ENCODE assay signal across 26 mouse cellular contexts in genomic region chr1:73075159-73075558, GRCm38 (mm10). TPM values are rescaled to one million over a fixed set of nuclear protein-coding genes. Genes with fewer than 3 reads are reported as not detected.
DNase-seq lines count a peak whose midpoint lies in the region; ATAC-seq and TF ChIP-seq lines count a peak whose summit lies in the region.
"Had no signal": no experiment of that assay in that cellular context is flagged by ENCODE, and none has a peak within 500 bp of the region (broad histone marks: within the 10 kb centered on the region; RNA-seq: fewer than 3 reads in every experiment).

No protein-coding gene starts in this region.

- no peak for DNase-seq in cerebellum, adult 2 months
- DNase-seq in cerebellum, adult 18-20 months = no peak
- peak; percentile 55 for DNase-seq in heart, embryonic 10.5 days (ENCODE audit: low spot score)
- no peak for DNase-seq in heart, adult 8-10 months (ENCODE audit: low spot score)
- peak; percentile 39 for DNase-seq in midbrain, embryonic 11.5 days (ENCODE audit: low spot score, missing footprints)
- DNase-seq in layer of hippocampus, adult 9-11 months = no peak
- DNase-seq: adrenal gland, adult 2 months; adrenal gland, postnatal 10 days; adrenal gland, postnatal 25 days; B cell, adult 2 months; embryo, embryonic 11 days had no signal

- 94% methylated on average over 2 of the region's 2 CpGs for WGBS in cerebellum, adult 2 months
- WGBS in heart, embryonic 10.5 days = 38% methylated on average over 2 of the region's 2 CpGs
- WGBS in midbrain, embryonic 11.5 days = 85% methylated on average over 2 of the region's 2 CpGs
- WGBS in midbrain, embryonic 15.5 days = 84% methylated on average over 2 of the region's 2 CpGs

- no peak overlapping the region for H3K4me2 ChIP-seq in midbrain, embryonic 11.5 days
- no peak overlapping the region for H3K4me2 ChIP-seq in midbrain, embryonic 15.5 days
- H3K4me2 ChIP-seq: embryonic facial prominence, embryonic 13.5 days; embryonic facial prominence, embryonic 15.5 days; forebrain, embryonic 12.5 days had no signal

- no peak overlapping the region for H3K4me3 ChIP-seq in cerebellum, adult 2 months (replicated peaks; ENCODE audit: insufficient read depth, low read depth, low read length)
- no peak overlapping the region for H3K4me3 ChIP-seq in heart, embryonic 10.5 days
- no peak overlapping the region for H3K4me3 ChIP-seq in midbrain, embryonic 11.5 days (ENCODE audit: low read depth, low read length)
- H3K4me3 ChIP-seq in midbrain, embryonic 15.5 days = no peak overlapping the region
- H3K4me3 ChIP-seq: embryonic facial prominence, embryonic 13.5 days; embryonic facial prominence, embryonic 15.5 days; erythroblast, embryonic 14.5 days; forebrain, embryonic 10.5 days; forebrain, embryonic 12.5 days had no signal

- ATAC-seq in midbrain, embryonic 11.5 days (ENCODE audit: low FRiP score) = no peak
- ATAC-seq in midbrain, embryonic 15.5 days (replicated peaks) = no peak
- ATAC-seq: CD4-positive, CD25-positive, alpha-beta regulatory T cell, adult 4 months; forebrain, embryonic 14.5 days; forebrain, embryonic 16.5 days had no signal

- no peaks in the 10 kb centered on the region for H3K27me3 ChIP-seq in cerebellum, adult 2 months (ENCODE audit: control insufficient read depth, insufficient read depth, low read length)
- no peaks in the 10 kb centered on the region for H3K27me3 ChIP-seq in heart, embryonic 10.5 days (ENCODE audit: insufficient read depth, poor library complexity, severe bottlenecking)
- no peaks in the 10 kb centered on the region for H3K27me3 ChIP-seq in midbrain, embryonic 11.5 days (ENCODE audit: control insufficient read depth, insufficient read depth, low read length)
- H3K27me3 ChIP-seq in midbrain, embryonic 15.5 days (replicated peaks) = no peaks in the 10 kb centered on the region
- H3K27me3 ChIP-seq: embryonic facial prominence, embryonic 13.5 days; embryonic facial prominence, embryonic 15.5 days; forebrain, embryonic 12.5 days had no signal

- H3K36me3 ChIP-seq in heart, embryonic 10.5 days = no peaks in the 10 kb centered on the region
- no peaks in the 10 kb centered on the region for H3K36me3 ChIP-seq in midbrain, embryonic 11.5 days (ENCODE audit: control insufficient read depth, insufficient read depth, low read length)
- no peaks in the 10 kb centered on the region for H3K36me3 ChIP-seq in midbrain, embryonic 15.5 days (replicated peaks)
- H3K36me3 ChIP-seq: embryonic facial prominence, embryonic 13.5 days; embryonic facial prominence, embryonic 15.5 days; forebrain, embryonic 10.5 days; forebrain, embryonic 12.5 days; G1E had no signal

- no peak for TF ChIP-seq CTCF in cerebellum, adult 2 months (IDR thresholded peaks at IDR 0.05; ENCODE audit: borderline replicate concordance, insufficient read depth, low read depth, low read length)

- no peak overlapping the region for H3K9ac ChIP-seq in midbrain, embryonic 11.5 days (ENCODE audit: low read length)
- no peak overlapping the region for H3K9ac ChIP-seq in midbrain, embryonic 15.5 days
- H3K9ac ChIP-seq: embryonic facial prominence, embryonic 13.5 days; embryonic facial prominence, embryonic 15.5 days; forebrain, embryonic 12.5 days had no signal

- no peak for TF ChIP-seq POLR2A in cerebellum, adult 2 months (IDR thresholded peaks at IDR 0.05; ENCODE audit: borderline replicate concordance, insufficient read depth, low read length)

- H3K9me3 ChIP-seq in heart, embryonic 10.5 days = no peaks in the 10 kb centered on the region
- no peaks in the 10 kb centered on the region for H3K9me3 ChIP-seq in midbrain, embryonic 11.5 days (ENCODE audit: control insufficient read depth, low read length)
- H3K9me3 ChIP-seq in midbrain, embryonic 15.5 days = no peaks in the 10 kb centered on the region
- H3K9me3 ChIP-seq: embryonic facial prominence, embryonic 13.5 days; embryonic facial prominence, embryonic 15.5 days; forebrain, embryonic 10.5 days; forebrain, embryonic 12.5 days; G1E had no signal

- peak overlapping the region; percentile 55; the same call in 1 of the 2 replicates for H3K27ac ChIP-seq in cerebellum, adult 2 months (ENCODE audit: insufficient read depth, low read length)
- no peak overlapping the region for H3K27ac ChIP-seq in heart, embryonic 10.5 days
- no peak overlapping the region for H3K27ac ChIP-seq in midbrain, embryonic 11.5 days (ENCODE audit: low read depth, low read length)
- no peak overlapping the region for H3K27ac ChIP-seq in midbrain, embryonic 15.5 days
- H3K27ac ChIP-seq: embryonic facial prominence, embryonic 13.5 days; embryonic facial prominence, embryonic 15.5 days; forebrain, embryonic 10.5 days; forebrain, embryonic 12.5 days had no signal

- H3K4me1 ChIP-seq in cerebellum, adult 2 months (ENCODE audit: control insufficient read depth, insufficient read depth, low read length) = peaks cover 19% of the 10 kb centered on the region
- peaks cover 16% of the 10 kb centered on the region for H3K4me1 ChIP-seq in heart, embryonic 10.5 days
- H3K4me1 ChIP-seq in midbrain, embryonic 11.5 days (ENCODE audit: control insufficient read depth, insufficient read depth, low read length) = no peaks in the 10 kb centered on the region
- H3K4me1 ChIP-seq in midbrain, embryonic 15.5 days = no peaks in the 10 kb centered on the region
- H3K4me1 ChIP-seq: embryonic facial prominence, embryonic 15.5 days; forebrain, embryonic 10.5 days; forebrain, embryonic 12.5 days had no signal

RNA-seq across cellular contexts. Expression of gene Tnp1, which starts 59.5 kb away (rescaled TPM):
- polyA plus RNA-seq in cerebellum, adult 2 months (2012; rRNA removed) = not detected in 2 replicates
- polyA plus RNA-seq in heart, embryonic 10.5 days (2016; fragmentation: Nextera tagmentation; extraction: Ambion mirVana) = not detected in 2 replicates
- not detected for total RNA-seq in heart, adult 8-10 months (2022)
- polyA plus RNA-seq in midbrain, embryonic 11.5 days (2014; fragmentation: Nextera tagmentation; extraction: Ambion mirVana) = not detected in 2 replicates
- polyA plus RNA-seq in midbrain, embryonic 15.5 days (2015; fragmentation: Nextera tagmentation; extraction: Ambion mirVana) = not detected in 2 replicates
- total RNA-seq: adrenal gland, adult 2 months; adrenal gland, postnatal 10 days; adrenal gland, postnatal 25 days; adrenal gland, postnatal 4 days; CH12.LX; common myeloid progenitor, adult 5-6 weeks; G1E had no signal
- polyA plus RNA-seq: adrenal gland, adult 2 months; brain, embryonic 14.5 days; CD4-positive, CD25-positive, alpha-beta regulatory T cell, adult 4 months; embryonic facial prominence, embryonic 11.5 days; embryonic facial prominence, embryonic 13.5 days; embryonic facial prominence, embryonic 15.5 days; erythroblast, embryonic 14.5 days; forebrain, embryonic 10.5 days; forebrain, embryonic 12.5 days; forebrain, embryonic 14.5 days; forebrain, embryonic 16.5 days; G1E had no signal

Comparison
In these comparisons a context has a peak if more than half of its experiments do, and no peak if none do; other contexts are left out.
1. DNase-seq: peak in heart, embryonic 10.5 days (single experiment) and midbrain, embryonic 11.5 days (single experiment); none in cerebellum, adult 2 months (0 of 2), cerebellum, adult 18-20 months (0 of 2), heart, adult 8-10 months (single experiment) and layer of hippocampus, adult 9-11 months (single experiment).